Mouse (Mus musculus): ENCODE results near the gene Fras1. TPM values are rescaled to one million over a fixed set of nuclear protein-coding genes. Genes with fewer than 3 reads are reported as not detected.
A peak's percentile ranks its signal among the peaks of the same experiment; 100 is the strongest.

Gene Fras1
- polyA plus RNA-seq (2014; fragmentation: Nextera tagmentation; extraction: Ambion mirVana), result 43.7 and 71.3 TPM in 2 replicates

GRCm38 (mm10) chr5:96373567-96373985 lies at the start of gene Fras1:
Fras1 (plus strand) TSS chr5:96373955.
- WGBS, result 1% methylated on average over 16 of the region's 16 CpGs
- Histone ChIP-seq H3K4me2 (replicated peaks; ENCODE audit: low read depth, low read length) (peak within 1 kb of the TSS; percentile 78), H3K27me3 (ENCODE audit: control insufficient read depth, insufficient read depth, low read length) (no peaks in the 10 kb centered on the region), H3K4me1 (ENCODE audit: control insufficient read depth, insufficient read depth, low read length) (peaks cover 4% of the 10 kb centered on the region; the same call in 1 of the 2 replicates), H3K9ac (ENCODE audit: low read depth, low read length) (peak within 1 kb of the TSS; percentile 86), H3K36me3 (ENCODE audit: control insufficient read depth, insufficient read depth, low read length) (no peaks in the 10 kb centered on the region), H3K9me3 (ENCODE audit: control insufficient read depth, low read length) (no peaks in the 10 kb centered on the region), H3K27ac (ENCODE audit: low read depth, low read length) (peak within 1 kb of the TSS; percentile 90), H3K4me3 (ENCODE audit: low read length) (peak within 1 kb of the TSS; percentile 78)
- peak; percentile 55 for ATAC-seq (ENCODE audit: low FRiP score, low TSS enrichment)

- 52% methylated on average over 25 of the region's 25 CpGs for WGBS
- Histone ChIP-seq H3K9ac (ENCODE audit: low read depth, low read length) (no peak overlapping the region), H3K27me3 (ENCODE audit: control insufficient read depth, insufficient read depth, low read length) (no peaks in the 10 kb centered on the region), H3K36me3 (ENCODE audit: control insufficient read depth, insufficient read depth, low read length) (no peaks in the 10 kb centered on the region), H3K9me3 (ENCODE audit: control insufficient read depth, low read length) (peaks cover 4% of the 10 kb centered on the region; the same call in 1 of the 2 replicates), H3K4me1 (ENCODE audit: control insufficient read depth, insufficient read depth, low read length) (peaks cover 7% of the 10 kb centered on the region; the same call in 1 of the 2 replicates), H3K4me2 (replicated peaks; ENCODE audit: low read depth, low read length) (peak overlapping the region; percentile 35), H3K4me3 (ENCODE audit: low read length) (0 out of 2 replicates have a peak overlapping the region, but pooled peaks have one; percentile 12), H3K27ac (ENCODE audit: low read depth, low read length) (peak overlapping the region; percentile 52; the same call in 1 of the 2 replicates)
- ATAC-seq (ENCODE audit: low FRiP score, low TSS enrichment), result peak; percentile 80
These were observed 42.6 kb upstream of the Fras1 start for GRCm38 (mm10) chr5:96331048-96331737.

- Histone ChIP-seq H3K4me1 (ENCODE audit: control insufficient read depth, insufficient read depth, low read length) (peaks cover 7% of the 10 kb centered on the region; the same call in 1 of the 2 replicates), H3K9me3 (ENCODE audit: control insufficient read depth, low read length) (peaks cover 4% of the 10 kb centered on the region; the same call in 1 of the 2 replicates), H3K36me3 (ENCODE audit: control insufficient read depth, insufficient read depth, low read length) (no peaks in the 10 kb centered on the region), H3K4me2 (replicated peaks; ENCODE audit: low read depth, low read length) (peak overlapping the region; percentile 35), H3K27ac (ENCODE audit: low read depth, low read length) (no peak overlapping the region), H3K4me3 (ENCODE audit: low read length) (0 out of 2 replicates have a peak overlapping the region, but pooled peaks have one; percentile 12), H3K27me3 (ENCODE audit: control insufficient read depth, insufficient read depth, low read length) (no peaks in the 10 kb centered on the region), H3K9ac (ENCODE audit: low read depth, low read length) (no peak overlapping the region)
- ATAC-seq (ENCODE audit: low FRiP score, low TSS enrichment), result peak; percentile 33; the same call in 1 of the 2 replicates
- WGBS, result 25% methylated on average over 5 of the region's 5 CpGs
These were observed 42.1 kb upstream of the Fras1 start for GRCm38 (mm10) chr5:96331738-96332070.

GRCm38 (mm10) chr5:96333963-96334362 lies 39.8 kb upstream of the Fras1 start:
- Histone ChIP-seq H3K9me3 (ENCODE audit: control insufficient read depth, low read length) (peaks cover 4% of the 10 kb centered on the region; the same call in 1 of the 2 replicates), H3K4me3 (ENCODE audit: low read length) (no peak overlapping the region), H3K27me3 (ENCODE audit: control insufficient read depth, insufficient read depth, low read length) (no peaks in the 10 kb centered on the region), H3K9ac (ENCODE audit: low read depth, low read length) (no peak overlapping the region), H3K4me2 (replicated peaks; ENCODE audit: low read depth, low read length) (no peak overlapping the region), H3K4me1 (ENCODE audit: control insufficient read depth, insufficient read depth, low read length) (peaks cover 7% of the 10 kb centered on the region; the same call in 1 of the 2 replicates), H3K36me3 (ENCODE audit: control insufficient read depth, insufficient read depth, low read length) (no peaks in the 10 kb centered on the region), H3K27ac (ENCODE audit: low read depth, low read length) (no peak overlapping the region)
- 31% methylated on average over 3 of the region's 3 CpGs for WGBS
- no peak; the same call in 1 of the 2 replicates for ATAC-seq (ENCODE audit: low FRiP score, low TSS enrichment)

- no peak overlapping the region for H3K4me3 ChIP-seq (ENCODE audit: low read length)
- no peaks in the 10 kb centered on the region for H3K36me3 ChIP-seq (ENCODE audit: control insufficient read depth, insufficient read depth, low read length)
- H3K4me2 ChIP-seq (replicated peaks; ENCODE audit: low read depth, low read length), result no peak overlapping the region
- WGBS, result 93% methylated on average over 6 of the region's 6 CpGs
- H3K9me3 ChIP-seq (ENCODE audit: control insufficient read depth, low read length), result no peaks in the 10 kb centered on the region
- ATAC-seq (ENCODE audit: low FRiP score, low TSS enrichment), result no peak
- no peaks in the 10 kb centered on the region for H3K27me3 ChIP-seq (ENCODE audit: control insufficient read depth, insufficient read depth, low read length)
- H3K27ac ChIP-seq (ENCODE audit: low read depth, low read length), result no peak overlapping the region
- no peaks in the 10 kb centered on the region for H3K4me1 ChIP-seq (ENCODE audit: control insufficient read depth, insufficient read depth, low read length)
- H3K9ac ChIP-seq (ENCODE audit: low read depth, low read length), result no peak overlapping the region
These were observed 33.2 kb upstream of the Fras1 start for GRCm38 (mm10) chr5:96340564-96340963.

- Histone ChIP-seq H3K4me1 (ENCODE audit: control insufficient read depth, insufficient read depth, low read length) (no peaks in the 10 kb centered on the region), H3K4me2 (replicated peaks; ENCODE audit: low read depth, low read length) (no peak overlapping the region), H3K9me3 (ENCODE audit: control insufficient read depth, low read length) (no peaks in the 10 kb centered on the region), H3K9ac (ENCODE audit: low read depth, low read length) (no peak overlapping the region), H3K4me3 (ENCODE audit: low read length) (no peak overlapping the region), H3K36me3 (ENCODE audit: control insufficient read depth, insufficient read depth, low read length) (no peaks in the 10 kb centered on the region), H3K27me3 (ENCODE audit: control insufficient read depth, insufficient read depth, low read length) (no peaks in the 10 kb centered on the region), H3K27ac (ENCODE audit: low read depth, low read length) (no peak overlapping the region)
- WGBS, result 61% methylated on average over 2 of the region's 2 CpGs
- ATAC-seq (ENCODE audit: low FRiP score, low TSS enrichment), result no peak
These were observed 28.8 kb upstream of the Fras1 start for GRCm38 (mm10) chr5:96344983-96345382.

GRCm38 (mm10) chr5:96351963-96352362 lies 21.8 kb upstream of the Fras1 start:
- H3K36me3 ChIP-seq (ENCODE audit: control insufficient read depth, insufficient read depth, low read length), result no peaks in the 10 kb centered on the region
- no peak overlapping the region for H3K9ac ChIP-seq (ENCODE audit: low read depth, low read length)

GRCm38 (mm10) chr5:96363950-96364349 lies 9.8 kb upstream of the Fras1 start:
- 85% methylated on average over 4 of the region's 4 CpGs for WGBS
- Histone ChIP-seq H3K27me3 (ENCODE audit: control insufficient read depth, insufficient read depth, low read length) (no peaks in the 10 kb centered on the region), H3K27ac (ENCODE audit: low read depth, low read length) (no peak overlapping the region), H3K4me3 (ENCODE audit: low read length) (no peak overlapping the region), H3K36me3 (ENCODE audit: control insufficient read depth, insufficient read depth, low read length) (no peaks in the 10 kb centered on the region), H3K4me2 (replicated peaks; ENCODE audit: low read depth, low read length) (no peak overlapping the region), H3K9ac (ENCODE audit: low read depth, low read length) (no peak overlapping the region), H3K4me1 (ENCODE audit: control insufficient read depth, insufficient read depth, low read length) (no peaks in the 10 kb centered on the region), H3K9me3 (ENCODE audit: control insufficient read depth, low read length) (no peaks in the 10 kb centered on the region)
- no peak for ATAC-seq (ENCODE audit: low FRiP score, low TSS enrichment)

More at GRCm38 (mm10) chr5:96351963-96352362, 21.8 kb upstream of the Fras1 start:
- ATAC-seq (ENCODE audit: low FRiP score, low TSS enrichment), result no peak
- H3K4me3 ChIP-seq (ENCODE audit: low read length), result no peak overlapping the region
- H3K9me3 ChIP-seq (ENCODE audit: control insufficient read depth, low read length), result no peaks in the 10 kb centered on the region
- no peaks in the 10 kb centered on the region for H3K4me1 ChIP-seq (ENCODE audit: control insufficient read depth, insufficient read depth, low read length)
- H3K4me2 ChIP-seq (replicated peaks; ENCODE audit: low read depth, low read length), result no peak overlapping the region
- no peaks in the 10 kb centered on the region for H3K27me3 ChIP-seq (ENCODE audit: control insufficient read depth, insufficient read depth, low read length)
- no peak overlapping the region for H3K27ac ChIP-seq (ENCODE audit: low read depth, low read length)

- Histone ChIP-seq H3K4me1 (ENCODE audit: control insufficient read depth, insufficient read depth, low read length) (no peaks in the 10 kb centered on the region), H3K9ac (ENCODE audit: low read depth, low read length) (no peak overlapping the region), H3K27me3 (ENCODE audit: control insufficient read depth, insufficient read depth, low read length) (no peaks in the 10 kb centered on the region), H3K27ac (ENCODE audit: low read depth, low read length) (no peak overlapping the region), H3K36me3 (ENCODE audit: control insufficient read depth, insufficient read depth, low read length) (no peaks in the 10 kb centered on the region), H3K4me2 (replicated peaks; ENCODE audit: low read depth, low read length) (no peak overlapping the region), H3K4me3 (ENCODE audit: low read length) (no peak overlapping the region), H3K9me3 (ENCODE audit: control insufficient read depth, low read length) (no peaks in the 10 kb centered on the region)
- ATAC-seq (ENCODE audit: low FRiP score, low TSS enrichment), result no peak
- 78% methylated on average over 5 of the region's 5 CpGs for WGBS
These were observed 8.2 kb upstream of the Fras1 start for GRCm38 (mm10) chr5:96365590-96365989.
